Mouse (Mus musculus): ENCODE results near the gene Tmem109. TPM values are rescaled to one million over a fixed set of nuclear protein-coding genes. Genes with fewer than 3 reads are reported as not detected.

Tmem109 gene
- total and polyA plus RNA-seq, 3 experiments, result 101 to 160 (median 109) TPM

DNA sequence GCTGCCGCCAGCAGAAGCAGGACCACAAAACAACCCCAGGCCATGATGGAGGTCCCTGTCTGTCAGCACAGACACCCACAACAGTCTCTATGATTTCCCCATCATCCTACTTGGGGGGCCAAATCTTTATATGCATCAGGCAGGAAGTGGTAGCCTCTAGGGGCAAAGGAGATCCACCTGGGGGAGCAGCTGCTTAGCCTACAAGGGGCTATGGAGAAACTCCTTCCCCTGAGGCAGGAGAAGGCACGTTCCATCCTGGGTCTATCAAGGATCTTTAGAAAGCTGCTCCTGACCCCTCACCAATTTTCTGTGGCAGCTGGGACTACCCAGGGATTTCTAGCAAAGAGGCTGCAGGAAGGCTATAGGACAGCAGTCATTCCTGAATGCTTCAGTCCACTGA lies 38.7 kb upstream of the Tmem109 start, which contains the start of gene Zp1:
Zp1 (minus strand) TSS at position 101 of the 400 bp plus-strand sequence.
- no peaks in the 10 kb centered on the region for H3K4me1 ChIP-seq (ENCODE audit: control insufficient read depth, insufficient read depth, low read length)
- TF ChIP-seq POLR2A (IDR thresholded peaks at IDR 0.05; ENCODE audit: insufficient read depth, low read depth, low read length) (no peak), EP300 (IDR thresholded peaks at IDR 0.05; ENCODE audit: insufficient read depth, low read depth, low read length) (no peak)
- WGBS, result 69% methylated on average over 2 of the region's 2 CpGs

DNA sequence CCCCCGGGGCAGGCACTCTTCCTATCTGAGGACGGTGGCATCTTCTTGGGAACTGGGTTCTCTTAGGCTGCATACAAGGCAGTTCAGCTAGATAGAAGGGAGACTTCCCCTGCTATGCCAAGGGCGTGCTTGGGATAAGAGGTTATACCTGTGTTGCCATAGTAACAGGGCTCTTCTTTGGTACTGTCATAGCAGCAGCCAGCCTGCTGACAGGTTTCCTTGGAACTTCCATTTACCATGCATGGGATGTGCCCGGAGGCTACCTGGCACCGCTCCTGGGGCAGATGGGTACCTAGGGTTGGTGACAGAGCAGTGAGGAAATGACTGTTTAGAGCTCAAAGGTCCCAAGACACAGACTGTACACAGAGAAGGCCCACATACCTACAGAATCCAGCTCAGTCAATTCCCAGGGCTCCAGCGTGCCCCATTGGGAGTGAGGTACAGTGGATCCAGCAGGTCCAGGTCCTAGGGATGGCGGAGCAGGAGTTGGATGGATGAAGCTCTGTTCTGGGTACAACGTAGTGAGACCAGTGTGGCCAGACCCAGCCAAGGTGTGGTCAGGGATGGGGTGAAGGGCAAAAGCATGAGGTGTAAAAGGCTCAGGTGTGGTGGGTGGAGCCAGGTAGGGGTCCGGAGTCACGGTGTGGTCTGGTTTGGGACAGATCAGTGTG lies 36.7 kb upstream of the Tmem109 start:
- no peak for DNase-seq
- H3K9ac ChIP-seq (ENCODE audit: low read depth, low read length), result no peak overlapping the region
- WGBS, result 92% methylated on average over 10 of the region's 10 CpGs
- H3K4me3 ChIP-seq, result no peak overlapping the region
- intact Hi-C loops (cut with DNase I), result no loop called here
- no peaks in the 10 kb centered on the region for H3K79me2 ChIP-seq (replicated peaks; ENCODE audit: control insufficient read depth, insufficient read depth, low read length)
- H3K4me1 ChIP-seq (ENCODE audit: control insufficient read depth, insufficient read depth, low read length), result no peaks in the 10 kb centered on the region
- H3K27ac ChIP-seq, result no peak overlapping the region
- no peaks in the 10 kb centered on the region for H3K36me3 ChIP-seq (ENCODE audit: control insufficient read depth, insufficient read depth, low read length)
- TF ChIP-seq CTCF (IDR thresholded peaks at IDR 0.05), result no peak
- no peak for TF ChIP-seq POLR2A (IDR thresholded peaks at IDR 0.05; ENCODE audit: insufficient read depth, low read depth, low read length)
- TF ChIP-seq EP300 (IDR thresholded peaks at IDR 0.05; ENCODE audit: insufficient read depth, low read depth, low read length), result no peak
- H3K27me3 ChIP-seq (ENCODE audit: control insufficient read depth, insufficient read depth, low read length), result no peaks in the 10 kb centered on the region

More for the DNA sequence above, 38.7 kb upstream of the Tmem109 start, which contains the start of gene Zp1:
- H3K9ac ChIP-seq (ENCODE audit: low read depth, low read length), result no peak within 1 kb of the TSS
- intact Hi-C loops (cut with DNase I), result no loop called here
- no peaks in the 10 kb centered on the region for H3K27me3 ChIP-seq (ENCODE audit: control insufficient read depth, insufficient read depth, low read length)
- no peak within 1 kb of the TSS for H3K27ac ChIP-seq
- no peaks in the 10 kb centered on the region for H3K36me3 ChIP-seq (ENCODE audit: control insufficient read depth, insufficient read depth, low read length)
- no peak within 1 kb of the TSS for H3K4me3 ChIP-seq
- no peak for DNase-seq
- no peaks in the 10 kb centered on the region for H3K79me2 ChIP-seq (replicated peaks; ENCODE audit: control insufficient read depth, insufficient read depth, low read length)

DNA sequence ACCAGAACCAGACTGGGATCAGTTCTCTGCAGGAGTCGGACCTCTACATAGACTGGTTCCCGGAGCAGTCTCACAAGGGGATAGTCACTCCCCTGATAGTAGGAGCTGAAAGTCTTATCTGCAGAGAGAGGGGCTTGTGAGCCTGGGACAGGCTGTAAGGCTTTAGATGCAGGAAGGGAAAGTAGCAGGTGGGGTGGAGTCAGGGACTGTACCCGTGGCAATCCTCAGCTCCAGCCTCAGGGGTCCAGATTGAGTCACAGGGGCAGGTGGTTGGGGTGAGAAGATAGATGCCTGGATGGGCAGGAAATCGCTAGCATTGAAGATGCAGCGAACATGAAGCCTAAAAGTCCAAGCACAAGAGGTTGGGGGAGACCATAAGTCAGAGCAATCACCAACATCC lies 34.7 kb upstream of the Tmem109 start:
- Histone ChIP-seq H3K9ac (ENCODE audit: low read depth, low read length) (no peak overlapping the region), H3K27ac (no peak overlapping the region), H3K79me2 (replicated peaks; ENCODE audit: control insufficient read depth, insufficient read depth, low read length) (no peaks in the 10 kb centered on the region), H3K4me1 (ENCODE audit: control insufficient read depth, insufficient read depth, low read length) (no peaks in the 10 kb centered on the region), H3K4me3 (no peak overlapping the region), H3K36me3 (ENCODE audit: control insufficient read depth, insufficient read depth, low read length) (no peaks in the 10 kb centered on the region), H3K27me3 (ENCODE audit: control insufficient read depth, insufficient read depth, low read length) (no peaks in the 10 kb centered on the region)
- WGBS, result 58% methylated on average over 5 of the region's 5 CpGs
- TF ChIP-seq POLR2A (IDR thresholded peaks at IDR 0.05; ENCODE audit: insufficient read depth, low read depth, low read length) (no peak), EP300 (IDR thresholded peaks at IDR 0.05; ENCODE audit: insufficient read depth, low read depth, low read length) (no peak), CTCF (IDR thresholded peaks at IDR 0.05) (no peak)
- intact Hi-C loops (cut with DNase I), result no loop called here
- DNase-seq, result no peak

DNA sequence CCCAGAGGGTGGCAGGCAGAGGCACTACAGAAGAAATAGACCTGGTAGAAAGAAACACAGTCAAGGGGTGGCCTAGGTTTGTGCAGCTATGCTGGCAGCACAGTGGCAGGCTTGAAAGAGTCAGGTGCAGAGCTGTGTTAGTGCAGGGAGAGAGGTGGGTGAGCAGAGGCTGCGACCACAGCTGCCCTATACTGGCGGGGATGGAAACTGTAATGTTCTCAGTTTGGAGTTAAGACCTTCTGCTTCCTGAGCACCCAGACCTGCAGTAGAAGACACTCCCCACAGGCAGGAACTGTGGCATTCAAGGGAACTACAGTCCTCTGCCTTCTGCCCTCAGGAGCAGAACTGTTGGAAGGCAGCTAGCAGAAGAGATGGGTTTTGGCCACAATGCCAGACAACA lies 33.1 kb upstream of the Tmem109 start:
- Histone ChIP-seq H3K27me3 (ENCODE audit: control insufficient read depth, insufficient read depth, low read length) (no peaks in the 10 kb centered on the region), H3K27ac (no peak overlapping the region), H3K36me3 (ENCODE audit: control insufficient read depth, insufficient read depth, low read length) (no peaks in the 10 kb centered on the region), H3K4me3 (no peak overlapping the region), H3K4me1 (ENCODE audit: control insufficient read depth, insufficient read depth, low read length) (no peaks in the 10 kb centered on the region), H3K79me2 (replicated peaks; ENCODE audit: control insufficient read depth, insufficient read depth, low read length) (no peaks in the 10 kb centered on the region), H3K9ac (ENCODE audit: low read depth, low read length) (no peak overlapping the region)
- intact Hi-C loops (cut with DNase I), result no loop called here
- WGBS, result 92% methylated on average over 2 of the region's 2 CpGs
- TF ChIP-seq CTCF (IDR thresholded peaks at IDR 0.05) (no peak), POLR2A (IDR thresholded peaks at IDR 0.05; ENCODE audit: insufficient read depth, low read depth, low read length) (no peak), EP300 (IDR thresholded peaks at IDR 0.05; ENCODE audit: insufficient read depth, low read depth, low read length) (no peak)
- DNase-seq, result no peak

DNA sequence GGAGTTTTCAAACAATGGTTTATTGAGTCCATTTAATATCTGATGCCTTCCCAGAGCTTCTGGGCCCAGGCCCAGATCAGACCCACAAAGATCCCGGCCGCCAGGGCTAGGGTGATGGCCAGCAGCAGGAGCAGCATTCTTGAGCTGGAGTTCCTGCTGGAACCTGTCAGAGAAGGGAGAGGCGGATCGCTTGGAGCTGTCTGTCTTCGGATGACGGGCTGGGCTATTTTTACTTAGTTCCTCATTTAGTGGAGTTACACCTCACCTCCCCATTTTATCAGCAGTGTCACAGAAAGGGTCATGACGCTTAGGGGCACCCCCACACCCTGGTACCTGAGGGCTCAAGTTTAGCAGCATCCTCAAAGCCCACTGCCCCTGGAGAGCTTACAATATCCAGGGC lies 32.5 kb upstream of the Tmem109 start:
- H3K4me3 ChIP-seq, result no peak overlapping the region
- H3K27me3 ChIP-seq (ENCODE audit: control insufficient read depth, insufficient read depth, low read length), result no peaks in the 10 kb centered on the region
- no peak overlapping the region for H3K27ac ChIP-seq
- no peak overlapping the region for H3K9ac ChIP-seq (ENCODE audit: low read depth, low read length)
- no peaks in the 10 kb centered on the region for H3K79me2 ChIP-seq (replicated peaks; ENCODE audit: control insufficient read depth, insufficient read depth, low read length)
- 30% methylated on average over 7 of the region's 7 CpGs for WGBS
- TF ChIP-seq POLR2A (IDR thresholded peaks at IDR 0.05; ENCODE audit: insufficient read depth, low read depth, low read length) (no peak), EP300 (IDR thresholded peaks at IDR 0.05; ENCODE audit: insufficient read depth, low read depth, low read length) (no peak), CTCF (IDR thresholded peaks at IDR 0.05) (no peak)
- peaks cover 3% of the 10 kb centered on the region; the same call in 1 of the 2 replicates for H3K4me1 ChIP-seq (ENCODE audit: control insufficient read depth, insufficient read depth, low read length)
- DNase-seq, result no peak
- no peaks in the 10 kb centered on the region for H3K36me3 ChIP-seq (ENCODE audit: control insufficient read depth, insufficient read depth, low read length)
- intact Hi-C loops (cut with DNase I), result no loop called here

DNA sequence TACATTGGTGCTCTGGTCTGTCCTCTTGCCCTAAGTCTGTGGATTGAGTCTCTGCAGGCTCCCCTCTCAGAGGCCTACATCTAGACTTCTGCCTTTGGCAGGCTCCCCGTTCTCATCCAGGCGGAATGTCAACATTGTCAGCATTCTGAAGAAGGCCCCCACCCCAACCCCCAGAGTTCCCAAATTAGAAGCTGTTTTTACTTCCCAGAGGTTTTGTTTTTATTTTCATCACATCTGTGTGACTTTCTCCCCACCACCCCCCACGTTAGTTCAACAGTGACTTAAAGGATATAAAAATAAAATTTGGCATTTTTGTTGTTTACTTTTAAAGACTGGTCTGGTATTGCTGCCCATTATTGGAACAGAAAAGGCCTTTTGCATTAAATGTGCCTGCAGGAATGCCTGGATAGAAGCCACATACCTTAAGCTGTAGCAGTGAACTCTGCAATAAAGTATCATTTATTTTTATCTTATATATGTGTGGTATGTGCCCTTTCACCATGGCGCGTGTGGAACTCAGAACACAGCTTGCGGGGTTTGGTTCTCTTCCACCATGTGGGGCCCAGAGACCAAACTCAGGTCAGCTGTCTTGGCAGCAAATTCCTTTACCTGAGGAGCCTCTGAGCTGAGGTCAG lies 27.4 kb upstream of the Tmem109 start:
- no peak for DNase-seq
- 52% methylated on average over 6 of the region's 6 CpGs for WGBS
- Histone ChIP-seq H3K27ac (no peak overlapping the region; the same call in 1 of the 2 replicates), H3K36me3 (ENCODE audit: control insufficient read depth, insufficient read depth, low read length) (peaks cover 6% of the 10 kb centered on the region; the same call in 1 of the 2 replicates), H3K27me3 (ENCODE audit: control insufficient read depth, insufficient read depth, low read length) (no peaks in the 10 kb centered on the region), H3K9ac (ENCODE audit: low read depth, low read length) (no peak overlapping the region), H3K79me2 (replicated peaks; ENCODE audit: control insufficient read depth, insufficient read depth, low read length) (no peaks in the 10 kb centered on the region), H3K4me3 (no peak overlapping the region), H3K4me1 (ENCODE audit: control insufficient read depth, insufficient read depth, low read length) (peaks cover 9% of the 10 kb centered on the region)
- intact Hi-C loops (cut with DNase I), result loop anchor here (2.0 kb wide), 1 partner anchor 50 kb away; no protein-coding TSS in a partner anchor
- no peak for TF ChIP-seq EP300 (IDR thresholded peaks at IDR 0.05; ENCODE audit: insufficient read depth, low read depth, low read length)
